Mouse (Mus musculus) left cerebral cortex, postnatal 36 days (tissue): ENCODE results near the gene Tgfbrap1. TPM values are rescaled to one million over a fixed set of nuclear protein-coding genes. Genes with fewer than 3 reads are reported as not detected.
A peak's percentile ranks its signal among the peaks of the same experiment; 100 is the strongest.

Experiments used
- DNase-seq, 2 experiments: peaks; one replicate each; pipeline ENCODE4 v3.0.0; 2021 to 2022; ENCODE audit warnings: low spot score in 2 of 2, mixed read lengths in 1 of 2
- intact Hi-C: fragments of 180-260 bp; cut with DNase I; formaldehyde crosslinking; loops from one replicate; pipeline ENCODE4 v1.15.1; 2025
- total RNA-seq, 2 experiments: library from RNA; stranded (reverse); gene quantifications; 2 replicates each; pipeline ENCODE4 v1.2.3; 2021

Tgfbrap1 gene
- total RNA-seq, 2 experiments from 2014 or later: 43.2 to 44.3 TPM

DNA sequence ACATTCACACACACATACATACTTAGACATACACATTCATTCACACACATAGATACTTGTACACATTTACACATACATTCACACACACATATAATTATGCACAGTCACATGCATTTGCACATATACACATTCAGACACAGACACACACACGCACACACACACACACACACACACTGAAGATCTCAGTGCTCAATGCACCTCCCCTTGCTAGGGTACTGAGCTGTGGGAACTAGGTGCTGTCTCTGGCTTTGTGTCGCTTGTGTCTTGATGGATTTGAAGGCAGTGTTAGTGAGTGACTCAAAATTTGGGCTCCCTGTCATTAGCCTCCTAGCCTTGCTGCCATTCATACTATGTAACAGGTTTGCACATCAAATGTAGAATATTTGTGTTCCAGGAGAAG, 24.2 kb upstream of the Tgfbrap1 start:
- no peak for DNase-seq
- intact Hi-C loops: no loop called here

DNA sequence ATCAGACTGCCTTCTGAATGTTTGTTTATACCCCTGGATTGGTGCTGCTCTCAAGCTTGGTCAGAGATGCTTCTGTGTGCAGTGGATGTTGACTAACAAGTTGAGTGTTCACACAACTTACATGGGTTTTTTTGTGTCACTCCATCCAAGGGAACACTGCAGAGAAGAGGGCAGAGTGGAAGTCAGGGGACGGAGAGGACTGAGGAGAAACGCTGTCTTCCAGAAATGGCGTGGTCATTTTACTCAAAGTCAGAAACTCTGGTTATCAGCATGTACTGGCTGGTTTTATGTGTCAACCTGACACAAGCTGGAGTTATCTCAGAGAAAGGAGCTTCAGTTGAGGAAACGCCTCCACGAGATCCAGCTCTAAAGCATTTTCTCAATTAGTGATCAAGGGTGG, 22.5 kb upstream of the Tgfbrap1 start:
- DNase-seq: no peak
- intact Hi-C loops: no loop called here

DNA sequence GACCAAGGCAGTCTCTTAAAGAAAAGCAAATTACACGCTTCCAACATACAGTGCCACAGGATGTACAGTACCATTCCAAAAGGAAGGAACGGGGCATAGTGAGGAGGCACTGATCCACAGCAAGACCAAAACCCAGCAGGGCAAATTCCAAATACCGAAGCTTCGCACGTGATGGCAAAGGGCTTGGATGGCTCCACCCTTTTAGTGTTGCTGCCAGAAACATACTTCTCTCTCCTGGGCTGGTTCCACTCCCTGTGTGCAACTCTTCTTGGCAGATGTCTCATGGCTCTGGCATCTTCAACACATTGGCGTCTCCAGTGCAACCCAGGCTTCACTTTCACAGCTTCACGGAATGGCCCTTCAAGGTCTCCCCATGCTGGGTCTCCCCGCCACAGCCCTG, 19.0 kb upstream of the Tgfbrap1 start:
- intact Hi-C loops: no loop called here
- DNase-seq: no peak

DNA sequence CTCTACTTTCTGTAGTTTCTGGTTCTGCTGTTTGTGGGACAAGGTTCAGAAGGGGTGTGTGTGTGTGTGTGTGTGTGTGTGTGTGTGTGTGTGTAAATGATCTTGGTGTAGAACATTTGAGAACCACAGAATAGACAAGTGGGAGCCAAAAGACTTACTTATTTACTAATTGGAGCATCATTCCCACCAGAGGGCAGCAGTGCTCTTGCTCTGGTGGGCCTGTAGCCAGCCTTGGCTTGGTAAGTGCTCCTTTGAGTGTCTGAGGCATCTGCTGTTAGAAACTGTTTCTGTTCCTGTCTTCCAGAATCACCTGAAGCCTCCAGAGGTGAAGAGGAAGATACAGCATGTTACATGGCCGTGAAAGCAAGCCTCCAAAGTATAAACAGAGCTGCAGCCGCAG, 14.4 kb upstream of the Tgfbrap1 start:
- intact Hi-C loops: loop anchor here (2.0 kb wide), 1 partner anchor 154 kb away; no protein-coding TSS in a partner anchor
- peak; percentile 50 to 57 for DNase-seq

DNA sequence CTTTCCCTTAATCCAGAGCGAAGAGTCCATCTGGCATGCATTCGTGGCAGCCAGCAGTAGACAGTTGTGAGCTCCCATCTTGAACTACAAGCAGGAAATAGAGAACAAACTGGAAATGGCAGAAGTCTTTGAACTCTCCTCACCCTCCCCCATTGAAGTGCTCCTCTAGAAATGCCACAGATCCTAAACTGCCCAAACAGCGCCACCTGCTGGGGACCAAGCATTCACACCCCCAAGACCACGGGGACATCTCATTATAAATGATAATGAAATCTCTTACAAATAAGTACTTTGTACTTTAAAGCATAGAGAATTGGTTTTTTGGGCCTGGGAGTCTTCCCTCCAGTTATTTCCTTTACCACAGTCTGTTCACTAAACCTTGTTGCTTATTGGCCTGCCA, 12.1 kb upstream of the Tgfbrap1 start:
- intact Hi-C loops: no loop called here
- DNase-seq: no peak

DNA sequence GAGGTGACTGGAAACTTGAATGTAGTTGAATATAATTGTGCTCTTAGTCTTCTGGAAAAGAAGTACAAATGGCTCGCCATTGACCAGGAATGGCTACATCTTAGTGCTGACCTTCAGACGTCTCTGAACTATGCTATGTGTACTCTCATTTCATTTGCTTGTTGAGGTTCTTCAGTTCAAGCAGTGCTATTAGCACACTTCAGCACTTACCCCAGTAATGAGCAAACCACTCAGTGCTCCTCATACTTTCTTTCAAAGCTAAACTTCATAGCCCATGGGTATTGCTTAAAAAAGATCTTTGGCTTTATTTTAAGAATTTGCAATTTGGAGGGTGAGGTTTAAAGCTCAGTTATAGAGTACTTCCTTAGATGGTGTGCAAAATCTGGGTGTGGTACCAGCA, 10.3 kb upstream of the Tgfbrap1 start:
- DNase-seq: no peak
- intact Hi-C loops: no loop called here

DNA sequence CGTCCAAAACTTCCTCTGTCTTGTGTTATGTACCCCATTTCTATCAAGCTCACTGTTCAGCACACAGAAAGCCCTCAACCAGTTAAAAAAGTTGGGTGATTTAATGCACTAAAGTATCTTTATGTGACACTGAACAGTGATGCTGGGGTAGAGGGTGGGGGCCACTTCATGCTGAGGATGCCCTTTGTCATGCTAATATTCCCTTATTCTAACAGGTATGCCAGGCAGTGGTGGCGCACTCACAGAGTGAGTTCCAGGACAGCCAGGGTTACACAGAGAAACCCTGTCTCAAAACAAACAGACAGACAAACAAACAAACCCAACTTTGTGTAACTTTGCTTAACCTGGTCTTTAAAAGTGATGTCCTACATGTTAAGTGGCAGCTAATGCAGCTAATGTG, 4.2 kb downstream of the Tgfbrap1 start:
- intact Hi-C loops: no loop called here
- DNase-seq: no peak

DNA sequence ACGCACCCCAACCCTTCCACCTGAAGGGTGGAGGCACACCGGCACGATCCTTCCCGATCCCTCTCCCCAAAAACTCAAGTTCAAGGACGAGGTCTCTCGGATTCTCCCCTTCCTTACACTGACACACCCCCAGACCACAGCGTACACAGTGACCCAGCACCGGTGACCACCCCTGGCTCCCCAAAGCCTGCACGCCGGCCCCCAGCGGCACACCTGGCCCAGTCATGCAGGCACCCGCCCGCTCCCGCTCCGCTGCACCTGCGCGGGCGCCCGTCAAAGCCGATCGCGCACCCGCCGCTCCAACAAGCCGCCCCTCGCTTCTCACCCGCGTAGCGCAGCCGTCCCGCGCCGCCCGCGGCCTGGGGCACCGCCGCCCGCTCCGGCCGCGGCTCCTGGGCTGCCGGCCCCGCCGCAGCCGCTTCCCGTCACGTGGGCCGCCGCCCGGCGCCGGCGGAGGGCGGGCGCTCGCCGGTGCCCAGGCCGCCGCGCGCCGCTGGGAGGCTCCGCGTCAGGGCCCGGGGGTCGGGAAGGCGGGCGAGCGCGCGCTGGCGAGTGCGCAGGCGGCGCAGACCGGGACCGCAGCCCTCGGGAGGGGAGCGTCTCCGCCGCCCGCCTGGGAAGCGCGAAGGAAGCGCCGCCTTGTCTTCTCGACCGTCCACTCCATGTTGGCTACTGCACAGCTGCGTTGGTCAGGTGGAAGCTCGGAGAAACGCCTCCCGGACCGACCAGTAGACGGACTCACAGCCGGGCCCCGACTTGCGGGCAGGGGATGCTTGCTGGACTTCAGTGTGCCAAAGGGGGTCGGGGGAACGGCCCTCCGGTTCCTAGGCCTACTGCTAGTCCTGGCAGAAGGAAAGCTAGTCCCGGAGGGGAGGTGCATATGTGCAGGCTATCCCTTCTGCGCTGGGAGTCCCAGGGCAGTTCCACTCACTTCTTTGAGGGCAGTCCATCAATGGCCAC, 6.1 kb downstream of the Tgfbrap1 start:
- peak; percentile 83 to 84 for DNase-seq
- intact Hi-C loops: no loop called here

DNA sequence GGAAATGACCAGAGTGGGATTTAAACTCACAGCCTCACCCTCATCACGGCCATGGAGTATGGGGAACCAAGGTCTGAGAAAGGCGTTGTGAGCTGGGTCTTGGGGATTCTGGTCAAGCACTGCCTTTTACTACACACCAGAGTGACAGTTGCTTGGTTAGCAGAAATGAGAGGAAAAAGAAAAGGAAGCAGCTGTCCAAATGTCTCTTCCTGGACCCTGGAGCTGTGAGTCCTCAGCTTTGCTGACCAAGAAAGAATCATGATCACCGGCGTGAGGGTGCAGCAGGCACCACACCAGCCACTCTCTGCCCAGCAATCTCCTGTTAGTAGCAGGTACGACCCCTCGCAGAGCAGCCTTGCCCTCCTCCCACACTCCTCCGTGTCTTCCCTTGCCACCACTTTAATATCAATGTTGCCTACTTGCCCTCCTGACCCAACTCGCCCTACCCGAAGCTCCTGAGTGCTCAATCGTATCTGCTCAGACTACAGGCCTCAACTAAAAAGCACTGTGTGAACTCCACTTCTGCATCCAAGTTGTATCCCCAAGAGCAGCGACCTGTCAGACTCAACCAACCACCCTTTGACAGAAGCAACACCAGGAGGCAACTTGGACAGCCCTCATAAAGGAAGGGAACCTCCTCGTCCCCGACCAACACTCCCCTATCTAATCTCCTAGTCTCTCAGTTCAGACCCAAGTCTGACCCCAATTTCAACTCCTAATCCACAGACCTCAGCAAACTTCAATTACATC, 7.0 kb downstream of the Tgfbrap1 start:
- peak in 1 of 2 experiments; percentile 23 for DNase-seq
- intact Hi-C loops: no loop called here

DNA sequence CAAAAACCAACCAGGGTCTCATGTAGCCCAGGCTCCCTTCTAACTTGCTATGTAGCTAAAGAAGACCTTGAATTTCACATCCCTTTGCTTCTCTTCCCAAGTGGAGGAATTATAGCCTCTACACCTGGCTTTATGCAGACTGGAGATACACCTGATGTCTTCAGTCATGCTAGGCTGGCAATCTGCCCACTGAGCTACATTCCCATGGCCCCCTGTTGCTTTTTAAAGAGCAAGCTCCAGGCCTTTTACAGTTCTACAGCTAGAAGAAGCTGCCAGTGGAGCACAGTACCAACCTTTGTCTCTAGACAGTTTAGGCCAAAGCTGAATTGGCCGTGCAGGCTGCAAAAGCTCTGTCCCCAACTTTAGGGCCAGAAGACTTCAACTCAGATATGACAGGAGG, 8.0 kb downstream of the Tgfbrap1 start:
- DNase-seq: no peak
- intact Hi-C loops: no loop called here

DNA sequence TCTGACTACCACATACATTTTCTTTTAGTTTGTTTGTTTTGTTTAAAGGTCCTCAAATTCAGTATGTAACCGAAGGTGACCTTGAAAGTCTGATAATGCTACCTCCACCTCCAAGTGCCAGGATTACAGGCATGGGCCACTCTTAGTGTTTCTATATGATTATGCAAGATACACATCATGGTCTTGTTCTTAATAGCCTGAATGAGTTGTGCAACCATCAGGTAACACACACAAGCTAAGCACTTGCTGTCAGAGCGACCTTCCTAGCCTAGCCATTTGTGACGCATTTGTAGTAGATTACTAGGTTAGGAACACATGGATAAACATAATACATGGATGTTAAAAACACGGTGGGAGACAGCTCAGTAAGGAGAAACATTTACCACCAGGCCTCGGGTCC, 15.5 kb downstream of the Tgfbrap1 start:
- DNase-seq: no peak
- intact Hi-C loops: no loop called here

DNA sequence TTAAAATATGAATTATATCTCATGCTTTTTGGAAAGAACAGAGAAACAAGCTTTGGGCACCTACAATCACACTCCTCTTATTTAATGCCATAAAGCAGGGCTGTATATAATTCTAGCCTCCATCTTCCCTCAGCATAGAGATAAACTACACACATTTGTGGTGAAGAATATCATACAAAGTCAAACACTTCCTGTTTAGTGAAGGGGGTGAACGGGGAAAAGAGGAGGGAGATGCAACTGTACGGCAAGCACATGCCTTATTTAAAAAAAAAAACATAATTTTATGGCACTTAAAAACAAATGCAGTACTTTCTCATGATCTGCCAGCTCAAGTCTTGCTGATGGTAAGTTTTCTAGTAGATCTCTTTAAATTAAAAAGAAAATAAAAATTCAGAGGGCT, 20.3 kb downstream of the Tgfbrap1 start:
- intact Hi-C loops: no loop called here
- DNase-seq: no peak

DNA sequence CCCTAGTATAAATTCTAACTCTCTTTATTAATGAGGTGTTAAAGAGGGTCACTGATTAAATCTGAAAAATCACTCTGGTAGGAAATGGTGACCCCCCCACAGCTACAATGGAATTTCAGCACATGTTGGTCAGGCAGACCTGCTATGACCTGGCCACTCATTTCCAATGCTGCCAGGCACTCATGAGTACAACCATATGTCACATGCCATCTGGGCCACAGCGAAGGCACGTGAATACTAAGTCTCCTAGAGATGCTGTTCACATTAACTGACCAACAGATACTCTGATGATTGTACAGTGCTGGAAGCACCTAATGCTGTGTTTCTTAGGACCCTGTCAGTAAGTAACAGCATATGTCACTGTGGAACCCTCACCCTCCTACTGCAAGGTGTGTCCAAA, 23.6 kb downstream of the Tgfbrap1 start:
- no peak for DNase-seq
- intact Hi-C loops: no loop called here

DNA sequence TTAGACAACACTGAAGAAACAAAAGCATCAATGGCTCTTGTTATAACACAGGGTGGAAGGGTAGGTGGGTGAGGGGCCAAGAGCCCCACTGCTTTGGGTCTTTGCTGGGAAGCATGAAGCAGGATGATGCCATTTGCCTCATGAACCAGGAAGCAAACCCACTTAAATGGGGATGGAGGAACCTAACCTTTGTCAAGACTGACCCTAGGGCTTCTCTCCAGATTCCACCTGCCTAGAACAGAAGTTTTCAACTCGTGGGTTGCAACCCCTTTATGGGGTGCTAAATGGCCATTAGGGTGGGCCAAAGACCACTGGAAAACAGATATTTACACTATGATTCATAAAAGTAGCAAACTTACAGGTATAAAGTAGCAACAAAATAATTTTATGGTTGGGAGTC, 25.9 kb downstream of the Tgfbrap1 start:
- no peak for DNase-seq
- intact Hi-C loops: no loop called here

DNA sequence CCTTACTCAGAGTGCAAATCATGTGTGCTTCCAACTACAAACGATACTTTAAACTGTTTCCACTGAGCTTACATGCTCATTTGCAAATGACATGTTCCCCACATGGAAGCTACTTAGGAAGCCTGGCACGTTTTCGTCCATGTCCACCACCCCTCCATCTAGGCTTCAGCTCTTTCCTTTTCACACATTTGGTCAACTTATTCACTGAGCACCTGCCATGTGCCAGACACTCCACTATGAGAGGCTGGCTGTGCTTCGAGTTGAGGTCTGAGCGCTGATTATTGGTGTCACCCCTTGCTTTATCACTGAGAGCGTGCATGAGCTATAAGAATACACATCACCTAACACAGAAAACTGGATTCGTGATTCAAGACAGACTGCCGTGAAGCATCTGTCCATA, 26.4 kb downstream of the Tgfbrap1 start:
- intact Hi-C loops: no loop called here
- no peak for DNase-seq

DNA sequence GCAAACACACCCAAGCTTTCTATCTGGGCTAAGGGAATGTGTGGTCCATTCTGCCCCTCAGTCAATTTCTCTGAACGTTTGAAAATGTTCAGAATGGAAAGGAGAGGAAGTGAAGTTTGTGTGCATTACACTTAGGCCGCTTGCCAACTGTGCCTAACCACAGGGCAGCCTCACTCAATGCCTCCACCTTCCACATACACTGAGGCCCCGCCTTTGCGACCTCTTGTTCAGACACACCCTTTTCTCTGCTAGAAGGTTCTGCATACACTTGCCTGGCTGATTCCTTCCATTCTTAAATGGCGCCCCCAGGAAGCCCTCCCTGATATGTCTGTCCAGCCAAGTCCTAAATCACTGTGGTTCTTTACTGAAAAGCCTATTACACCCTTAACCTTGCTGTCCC, 27.7 kb downstream of the Tgfbrap1 start:
- no peak for DNase-seq
- intact Hi-C loops: no loop called here

DNA sequence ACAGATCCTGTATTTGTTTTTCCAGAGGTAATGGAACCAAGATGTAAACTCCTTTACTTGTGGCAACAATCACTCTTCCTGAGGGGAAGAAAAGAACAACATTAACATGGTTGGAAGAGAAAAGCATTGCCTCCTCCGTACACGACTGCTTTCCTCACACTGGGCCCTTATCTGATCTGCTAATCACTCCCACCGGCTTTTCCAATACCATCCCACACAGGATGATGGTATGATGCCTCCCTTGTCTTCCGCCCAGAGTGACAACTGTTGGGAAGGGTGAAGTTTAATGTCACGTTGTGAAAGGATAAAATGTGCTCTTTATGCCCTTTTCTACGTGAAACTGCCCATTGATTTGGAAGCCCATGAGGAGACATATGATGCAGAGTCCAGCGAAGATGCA, 30.9 kb downstream of the Tgfbrap1 start:
- intact Hi-C loops: loop anchor here (2.0 kb wide), 1 partner anchor 153 kb away; no protein-coding TSS in a partner anchor
- DNase-seq: no peak

DNA sequence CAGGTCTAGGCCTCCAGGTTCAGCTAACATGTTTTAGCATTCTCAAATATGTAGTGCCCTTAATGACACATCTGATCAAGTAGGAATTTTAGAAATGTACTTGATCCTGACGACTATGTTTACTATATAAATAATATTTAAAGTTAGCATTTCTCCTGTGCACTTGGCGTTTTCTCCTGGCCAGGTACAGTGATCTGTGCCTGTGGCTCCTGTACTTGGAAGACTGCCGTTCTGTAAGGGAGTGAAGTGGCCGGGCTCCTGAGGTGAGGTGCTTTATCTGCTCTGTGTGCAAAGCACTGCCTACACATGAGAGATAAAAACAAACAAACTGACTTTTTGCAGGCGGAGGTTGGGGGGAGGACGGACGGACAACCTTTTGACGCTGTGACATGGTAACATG, 31.9 kb downstream of the Tgfbrap1 start:
- intact Hi-C loops: loop anchor here (2.0 kb wide), 1 partner anchor 152 kb away; no protein-coding TSS in a partner anchor
- no peak for DNase-seq

DNA sequence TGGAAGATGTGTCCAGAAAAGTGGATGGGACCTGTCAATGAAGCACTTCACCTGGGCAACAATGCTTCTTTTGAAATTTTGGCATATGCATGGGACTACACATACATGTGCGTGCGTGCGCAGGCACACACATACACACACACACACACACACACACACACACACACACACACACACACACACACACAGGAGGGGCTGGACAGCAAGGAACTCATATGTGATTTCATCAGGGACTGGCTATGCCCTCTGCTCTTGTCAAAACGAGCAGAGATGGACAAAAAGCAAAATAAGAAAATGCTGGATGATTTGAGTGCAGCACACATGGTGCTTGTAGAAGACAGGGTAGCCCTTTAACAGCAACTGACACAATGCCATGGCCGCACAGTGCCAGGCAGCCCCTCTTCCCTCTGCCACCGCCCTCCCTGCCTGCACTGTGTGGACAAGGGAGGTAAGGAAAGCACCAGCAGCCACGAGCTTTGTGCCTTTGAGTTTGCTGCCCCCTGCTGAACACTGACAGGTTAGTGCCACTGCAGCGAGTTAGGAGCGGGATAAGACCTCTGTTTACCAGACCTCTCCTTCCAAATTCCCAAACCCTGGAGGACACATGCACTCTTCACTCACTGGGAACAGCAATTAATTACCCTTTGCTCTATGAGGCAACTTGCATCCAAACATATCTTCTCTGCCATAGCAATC, 32.7 kb downstream of the Tgfbrap1 start:
- DNase-seq: peak; percentile 64 to 71
- intact Hi-C loops: loop anchor here (2.0 kb wide), 1 partner anchor 151 kb away; no protein-coding TSS in a partner anchor

DNA sequence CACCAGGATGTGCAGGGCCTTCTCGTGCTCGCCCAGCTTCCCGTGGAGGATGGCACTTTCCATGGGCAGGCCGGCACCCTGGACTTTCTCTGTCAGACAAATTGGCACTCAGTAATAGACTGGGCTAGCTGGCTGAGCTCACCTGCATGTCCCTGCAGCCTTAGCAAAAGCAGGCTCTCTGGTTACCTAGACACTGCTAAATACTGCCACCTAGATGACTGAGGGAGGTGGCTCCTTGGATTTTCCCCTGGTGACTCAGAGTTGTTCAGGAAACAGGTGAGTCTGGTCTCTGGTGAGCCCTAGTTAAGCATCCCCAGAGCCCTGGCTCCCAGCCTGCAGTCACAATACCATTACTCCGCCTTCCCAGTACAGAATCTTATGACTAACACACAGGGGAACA, 46.5 kb downstream of the Tgfbrap1 start:
- intact Hi-C loops: no loop called here

More for the DNA sequence above, 46.5 kb downstream of the Tgfbrap1 start:
- DNase-seq: no peak
